Mouse (Mus musculus) right cerebral cortex, adult 18-20 months (tissue): ENCODE measurements around the gene Ank2.

Experiments
- DNase-seq: peaks from one replicate; pipeline ENCODE4 v3.0.0; 2022; ENCODE audit warnings: mixed read lengths

Gene Ank2

DNA sequence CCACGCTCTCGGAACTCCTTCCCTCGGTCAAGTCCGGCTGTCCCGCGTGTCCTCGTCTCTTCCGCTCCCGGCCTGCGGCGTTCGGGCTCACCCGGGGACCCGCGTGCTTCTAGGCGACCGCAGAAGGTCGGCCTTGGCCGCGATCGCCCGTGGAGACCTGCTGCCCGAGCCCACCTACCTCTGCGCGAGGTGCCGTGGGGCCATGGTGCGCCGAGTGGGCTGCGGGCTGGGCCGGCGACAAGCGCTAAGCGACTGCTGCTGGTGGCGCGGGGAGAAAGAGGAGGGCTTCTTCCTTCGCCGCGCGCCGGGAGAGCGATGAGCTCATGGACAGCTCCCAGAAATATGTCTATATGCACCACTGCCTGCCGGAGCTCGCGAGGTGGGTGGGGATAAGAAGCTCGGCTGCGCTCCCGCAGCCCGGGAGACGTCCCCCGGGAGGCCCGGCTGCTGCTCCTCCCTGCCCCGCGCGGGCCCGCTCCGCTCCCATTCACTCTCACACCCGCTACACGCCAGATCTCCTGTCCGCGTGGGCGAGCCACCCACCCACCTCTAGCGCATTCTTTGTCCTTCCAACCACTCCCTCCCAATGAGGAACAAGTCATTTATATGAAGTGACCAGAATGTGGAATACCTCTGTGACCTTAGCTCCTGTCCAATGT lies at the start of gene Ank2:
Ank2 (minus strand) TSS at position 609 of the 659 bp plus-strand sequence.
- DNase-seq, result peak; percentile 78

DNA sequence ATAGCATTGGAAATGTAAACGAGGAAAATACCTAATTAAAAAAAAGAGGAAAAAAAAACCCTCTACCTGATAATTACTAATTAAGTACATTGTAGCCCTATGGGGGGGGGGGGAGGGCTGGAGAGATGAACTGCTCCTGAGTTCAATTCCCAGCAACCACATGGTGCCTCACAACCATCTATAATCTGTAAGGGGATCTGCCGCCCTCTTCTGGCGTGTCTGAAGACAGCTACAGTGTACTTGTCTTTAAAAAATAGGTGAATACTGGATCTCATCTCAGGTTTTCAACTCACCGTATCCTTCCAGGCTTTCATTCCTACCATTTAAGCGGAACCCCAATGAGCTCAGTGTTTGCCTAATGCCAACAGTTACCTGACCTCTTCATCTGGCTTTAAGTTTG lies 48.7 kb upstream of the Ank2 start:
- DNase-seq, result no peak

DNA sequence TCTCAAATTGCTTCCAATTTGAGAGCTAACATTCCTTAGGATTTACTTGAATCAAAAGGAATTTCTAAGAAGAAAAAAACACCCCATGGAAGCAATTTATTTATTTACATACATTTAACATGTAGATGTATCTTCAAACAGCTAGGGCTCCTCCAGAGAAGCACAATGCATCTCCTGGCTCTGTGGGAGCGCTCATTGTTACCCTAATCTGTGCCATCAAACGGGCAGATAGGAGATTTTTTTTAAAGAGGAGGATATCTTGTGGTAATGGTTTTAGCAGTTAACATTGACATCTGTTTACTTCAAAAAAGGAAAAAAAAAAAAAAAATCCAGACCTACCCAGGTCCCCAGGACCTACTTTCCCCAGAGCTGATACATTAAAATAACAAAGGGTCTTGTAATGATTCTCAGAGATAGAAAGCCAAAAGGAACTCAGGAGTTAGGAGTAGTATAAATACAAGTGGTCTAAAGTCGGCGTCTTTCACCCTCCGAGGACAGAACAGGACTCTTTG lies 45.5 kb upstream of the Ank2 start:
- DNase-seq, result no peak

- DNase-seq, result no peak
These were observed 44.8 kb upstream of the Ank2 start for GRCm38 (mm10) chr3:127543976-127544375.

DNA sequence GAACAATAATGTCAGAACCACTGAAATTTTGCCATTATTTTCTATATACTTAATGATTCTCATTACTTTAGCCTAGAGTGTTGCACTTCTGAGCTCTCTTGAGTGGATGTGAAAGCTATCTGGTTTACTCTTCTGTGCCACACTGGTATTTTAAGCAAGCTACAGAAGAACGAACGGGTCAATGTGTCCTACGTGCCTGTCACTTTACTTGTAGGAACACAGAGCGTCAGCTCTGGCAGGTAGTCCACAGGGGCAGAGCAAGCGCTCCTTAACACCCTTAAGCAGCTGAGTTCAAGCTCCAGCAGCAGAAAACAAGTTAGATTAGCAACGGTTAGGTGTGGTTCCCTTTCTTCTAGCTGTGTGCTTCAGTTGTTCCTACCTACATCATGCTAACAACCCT lies 40.0 kb upstream of the Ank2 start:
- DNase-seq, result no peak

DNA sequence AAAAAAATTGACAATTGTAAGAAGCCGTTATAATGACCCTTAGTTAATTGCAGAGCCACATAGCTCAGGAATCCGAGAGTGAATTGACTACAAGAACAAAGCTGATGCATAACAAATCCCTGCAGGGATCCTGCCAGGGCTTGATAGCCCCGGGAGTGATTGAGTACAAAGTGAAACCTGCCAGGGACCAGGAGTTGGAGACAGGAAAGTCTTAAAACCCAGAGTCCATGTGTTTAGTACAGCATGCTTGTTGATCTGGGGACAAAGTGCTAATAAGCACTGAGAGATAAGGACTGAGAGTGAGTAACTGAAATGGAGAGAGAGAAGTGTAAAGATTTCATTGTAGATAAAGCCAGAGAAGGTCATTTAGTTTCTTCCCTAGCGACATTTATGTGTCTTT lies 31.1 kb upstream of the Ank2 start:
- no peak for DNase-seq

DNA sequence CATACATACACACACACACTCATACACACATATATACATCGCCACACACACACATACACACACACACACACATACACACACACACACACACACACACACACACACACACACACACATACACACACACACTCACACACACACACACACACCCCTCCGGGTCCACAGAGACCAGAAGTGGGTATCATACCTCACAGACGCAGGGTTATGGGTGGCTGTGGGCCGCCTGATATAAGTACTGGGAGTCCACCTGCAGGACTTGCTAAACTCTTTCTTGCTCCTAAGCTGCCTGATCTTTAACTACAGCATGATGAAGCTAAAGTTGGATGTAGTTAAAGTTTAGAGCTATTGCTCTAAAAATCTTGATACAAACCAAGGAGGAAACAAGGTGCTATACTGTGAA lies 30.7 kb upstream of the Ank2 start:
- DNase-seq, result no peak

GRCm38 (mm10) chr3:127529210-127529609 lies 30.1 kb upstream of the Ank2 start:
- no peak for DNase-seq

DNA sequence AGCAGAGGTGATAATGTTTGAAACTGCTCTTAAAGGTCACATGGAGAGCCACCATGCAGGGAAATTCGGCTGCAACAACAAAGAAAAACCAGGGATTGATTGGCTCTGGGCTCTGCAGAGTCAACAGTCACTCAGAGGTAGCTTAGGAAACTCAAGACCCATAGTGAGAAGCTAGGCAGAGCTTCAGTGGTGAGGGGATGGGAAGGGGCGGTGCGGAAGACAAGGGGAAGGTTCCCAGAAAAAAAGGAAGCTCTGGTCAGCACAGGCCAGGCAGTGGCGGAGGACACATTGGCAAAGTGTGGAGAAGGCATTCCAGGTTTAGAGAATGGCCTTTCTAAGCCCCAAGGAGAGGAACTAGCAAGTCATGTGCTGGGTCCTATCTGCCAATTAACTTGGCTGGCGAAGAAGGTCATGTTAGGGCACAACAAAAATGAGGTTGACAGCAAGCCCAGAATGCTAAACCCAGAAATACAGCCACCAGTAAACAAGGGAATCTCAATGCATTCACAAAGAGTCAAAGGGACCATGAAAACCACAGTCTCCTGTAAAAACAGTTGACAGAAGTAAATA lies 28.4 kb upstream of the Ank2 start:
- DNase-seq, result peak; percentile 11

DNA sequence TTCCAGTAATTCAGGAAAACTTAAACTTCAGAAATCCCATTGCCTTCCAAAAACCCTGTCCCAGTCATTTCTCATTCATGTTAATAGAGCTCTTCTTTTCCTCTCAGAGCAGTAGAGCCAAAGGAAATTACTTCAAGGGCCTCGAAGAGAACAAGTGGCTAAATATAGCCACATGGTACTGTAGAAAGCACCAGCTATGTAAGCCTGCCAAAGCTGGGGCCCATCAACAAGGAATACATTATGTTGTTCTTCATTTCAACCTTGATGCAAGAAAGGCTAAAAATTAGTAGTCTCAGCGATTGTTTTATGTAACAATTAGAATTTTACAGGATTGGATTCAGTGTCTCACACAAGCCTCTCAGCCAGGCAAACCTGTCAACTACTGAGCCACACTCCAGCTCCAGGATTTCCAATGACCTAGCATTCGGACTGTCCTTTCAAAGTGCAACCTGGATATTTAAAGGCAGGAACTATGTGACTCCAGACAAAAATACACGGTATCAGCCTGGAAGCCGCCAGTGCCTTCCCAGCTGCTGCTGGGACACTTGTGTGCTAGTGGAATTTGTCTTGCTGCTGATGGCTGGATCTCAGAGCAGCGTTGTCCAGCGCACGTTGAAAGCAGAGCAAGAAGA lies 26.2 kb upstream of the Ank2 start:
- DNase-seq, result no peak

GRCm38 (mm10) chr3:127521156-127521555 lies 22.0 kb upstream of the Ank2 start:
- DNase-seq, result no peak

GRCm38 (mm10) chr3:127520300-127520699 lies 21.1 kb upstream of the Ank2 start:
- DNase-seq, result no peak

DNA sequence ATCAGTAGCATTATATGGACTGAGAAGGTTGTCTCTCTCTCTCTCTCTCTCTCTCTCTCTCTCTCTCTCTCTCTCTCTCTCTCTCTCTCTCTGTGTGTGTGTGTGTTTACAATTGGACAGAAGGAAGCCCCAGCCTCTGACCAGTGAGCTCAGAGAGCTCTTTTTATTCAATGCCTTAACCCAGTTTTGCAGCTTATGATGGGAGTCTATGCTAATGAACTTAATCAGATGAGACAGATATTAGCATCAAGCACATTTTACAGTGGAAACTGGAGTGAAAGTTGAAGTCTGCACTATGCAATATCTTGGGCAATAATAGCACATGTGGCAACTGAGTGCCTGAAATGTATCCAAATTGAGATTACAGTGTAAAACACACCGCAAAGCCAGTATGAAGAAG lies 16.1 kb upstream of the Ank2 start:
- DNase-seq, result no peak

- no peak for DNase-seq
These were observed 14.5 kb upstream of the Ank2 start for GRCm38 (mm10) chr3:127513699-127514098.

- DNase-seq, result no peak
These were observed 13.7 kb upstream of the Ank2 start for GRCm38 (mm10) chr3:127512794-127513335.

- peak; percentile 17 for DNase-seq
These were observed 12.9 kb upstream of the Ank2 start for GRCm38 (mm10) chr3:127511786-127512746.

DNA sequence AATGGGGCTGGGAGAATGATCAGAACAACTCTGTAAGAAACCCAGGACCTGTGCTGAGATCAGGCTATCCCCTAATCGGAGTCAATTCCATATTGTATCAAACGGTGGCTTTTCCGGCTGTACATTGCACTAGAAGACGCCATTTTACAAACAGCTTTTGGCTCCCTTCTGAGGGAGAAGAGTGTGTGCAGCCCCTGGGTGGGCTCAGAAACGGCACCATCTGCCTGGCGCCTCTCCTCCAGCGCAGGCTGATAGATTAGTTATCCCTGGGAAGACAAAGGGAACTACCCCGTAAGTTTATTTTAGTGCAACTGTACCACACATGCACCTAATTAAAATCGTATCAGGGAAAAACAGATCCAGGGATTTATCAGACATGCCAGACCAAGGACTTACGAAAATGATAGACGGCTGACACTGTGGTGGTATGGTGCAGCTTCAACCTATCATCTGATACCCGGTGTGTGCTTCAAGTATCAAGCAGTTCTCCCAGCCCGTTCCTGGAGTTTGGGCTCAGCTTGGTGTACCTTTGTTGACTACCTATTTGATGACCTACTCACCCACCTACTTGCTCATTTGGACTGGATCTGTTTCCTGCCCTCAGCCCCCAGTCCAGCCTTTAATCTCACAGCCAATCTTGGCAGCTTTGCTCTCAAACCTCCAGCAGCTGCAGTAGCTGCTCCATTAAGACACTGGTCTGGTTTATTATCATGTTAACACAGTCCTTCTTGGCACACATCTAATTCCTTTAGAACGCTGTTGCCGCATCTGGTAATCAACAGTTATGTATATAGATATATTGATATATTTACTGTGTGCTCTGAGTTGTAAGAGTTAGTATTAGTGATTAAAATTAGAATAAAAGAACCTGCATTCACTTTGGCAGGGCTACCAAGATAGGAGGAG lies 9.0 kb upstream of the Ank2 start:
- no peak for DNase-seq

DNA sequence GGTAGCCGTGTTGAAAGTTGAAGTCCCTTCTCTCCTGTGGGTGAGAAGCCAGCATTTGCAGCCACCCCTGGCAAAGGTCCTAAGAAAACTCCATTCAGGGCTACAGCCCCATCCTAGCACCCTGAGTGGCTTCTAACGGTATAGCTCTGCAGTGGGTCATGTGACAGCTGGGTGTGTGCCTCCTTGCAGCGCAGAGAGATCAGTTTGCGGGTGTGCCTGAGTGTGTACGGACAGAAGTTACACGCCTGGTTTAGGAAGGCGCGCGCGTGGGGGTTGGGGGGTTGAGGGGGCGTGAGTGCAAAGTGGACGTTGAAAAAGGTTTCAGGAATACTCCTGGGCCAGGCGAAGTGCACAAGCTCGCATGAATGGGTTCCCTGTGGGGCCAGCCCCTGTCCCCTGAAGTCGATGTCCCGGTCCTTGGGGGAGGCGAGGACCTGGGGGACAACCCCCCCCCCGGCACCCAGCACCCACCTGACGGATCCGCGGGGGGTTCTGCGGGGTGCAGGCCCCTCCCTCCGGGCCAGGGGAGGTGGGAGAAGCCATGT lies 881 bp downstream of the Ank2 start:
- DNase-seq, result peak; percentile 66

- no peak for DNase-seq
These were observed 6.5 kb downstream of the Ank2 start for GRCm38 (mm10) chr3:127492663-127493062.

DNA sequence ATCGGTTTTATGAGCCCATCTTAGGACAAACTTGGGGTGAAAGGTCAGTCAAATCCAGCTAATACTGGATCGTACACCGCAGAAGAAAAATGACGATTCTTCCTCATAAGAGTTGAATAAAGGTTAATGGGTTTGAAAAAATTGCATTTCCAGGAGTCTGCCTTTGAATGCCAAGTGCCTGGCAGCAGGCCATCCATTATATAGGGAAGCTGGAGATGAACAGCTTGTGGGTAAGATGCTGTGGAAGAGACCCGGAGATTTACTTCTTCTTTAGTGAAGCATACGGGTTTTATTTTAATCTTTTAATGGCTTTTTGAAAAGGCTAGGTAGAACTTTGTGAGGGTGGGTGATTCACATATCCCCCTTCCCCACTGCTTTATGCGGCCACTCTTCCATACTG lies 11.8 kb downstream of the Ank2 start:
- peak; percentile 24 for DNase-seq

- DNase-seq, result peak; percentile 71
These were observed 14.0 kb downstream of the Ank2 start for GRCm38 (mm10) chr3:127485174-127485573.
